Mouse (Mus musculus) forebrain, embryonic 12.5 days (tissue): ENCODE measurements around the gene Nufip2. TPM values are rescaled to one million over a fixed set of nuclear protein-coding genes. Genes with fewer than 3 reads are reported as not detected.
A peak's percentile ranks its signal among the peaks of the same experiment; 100 is the strongest.

Experiments used
- ATAC-seq: fragments of 200-750 bp; cut with Nextera tagmentation; 2 replicates; pipeline ENCODE4 v1.8.0; 2017; ENCODE audit warnings: moderate TSS enrichment; ENCODE audit not compliant: low FRiP score
- H3K27ac ChIP-seq: fragments of 300-500 bp; sonication (generic); 2 replicates; pipeline ENCODE4 v1.5.1; 2016; ENCODE audit warnings: mild to moderate bottlenecking
- H3K27me3 ChIP-seq: fragments of 300-500 bp; sonication (generic); 2 replicates; pipeline ENCODE4 v1.6.1; 2016; ENCODE audit warnings: mild to moderate bottlenecking
- H3K36me3 ChIP-seq: fragments of 300-500 bp; sonication (generic); replicated peaks from 2 replicates; pipeline ENCODE4 v1.6.1; 2016; ENCODE audit warnings: mild to moderate bottlenecking
- H3K4me1 ChIP-seq: fragments of 300-500 bp; sonication (generic); 2 replicates; pipeline ENCODE4 v1.6.1; 2016
- H3K4me2 ChIP-seq: fragments of 300-500 bp; sonication (generic); 2 replicates; pipeline ENCODE4 v1.6.1; 2016; ENCODE audit warnings: mild to moderate bottlenecking, moderate library complexity
- H3K4me3 ChIP-seq: fragments of 300-500 bp; sonication (generic); replicated peaks from 2 replicates; pipeline ENCODE4 v1.5.1; 2016; ENCODE audit warnings: mild to moderate bottlenecking
- H3K9ac ChIP-seq: fragments of 300-500 bp; sonication (generic); 2 replicates; pipeline ENCODE4 v1.6.1; 2016; ENCODE audit warnings: mild to moderate bottlenecking
- H3K9me3 ChIP-seq: fragments of 300-500 bp; sonication (generic); 2 replicates; pipeline ENCODE4 v1.6.1; 2016
- WGBS: fragments of 180-500 bp; shearing (Covaris S2); methylation state at CpG from one replicate; pipeline ENCODE4 v1.1.7; 2016; 5-methylcytosine and 5-hydroxymethylcytosine counted together
- polyA plus RNA-seq: library from polyadenylated mRNA; unstranded; fragments of >200 nt; fragmentation: Nextera tagmentation; extraction: Ambion mirVana; gene quantifications from 2 replicates; pipeline ENCODE4 v1.2.1, GENCODE M21; 2016

Nufip2 gene
- polyA plus RNA-seq, 1 experiment from 2014 or later = 5.3 TPM

GRCm38 (mm10) chr11:77762783-77763672 lies 77.1 kb downstream of the Nufip2 start, which contains the start of gene Myo18a:
Myo18a (plus strand) TSS chr11:77763246.
- H3K9ac ChIP-seq = peak within 1 kb of the TSS; percentile 99
- no peaks in the 10 kb centered on the region for H3K9me3 ChIP-seq
- WGBS = 1% methylated on average over 74 of the region's 79 CpGs
- H3K36me3 ChIP-seq = no peaks in the 10 kb centered on the region
- peak within 1 kb of the TSS; percentile 92 for H3K4me2 ChIP-seq
- H3K27ac ChIP-seq = peak within 1 kb of the TSS; percentile 97
- ATAC-seq = peak; percentile 86
- H3K4me3 ChIP-seq = peak within 1 kb of the TSS; percentile 94
- peaks cover 36% of the 10 kb centered on the region for H3K27me3 ChIP-seq
- peaks cover 45% of the 10 kb centered on the region for H3K4me1 ChIP-seq

DNA sequence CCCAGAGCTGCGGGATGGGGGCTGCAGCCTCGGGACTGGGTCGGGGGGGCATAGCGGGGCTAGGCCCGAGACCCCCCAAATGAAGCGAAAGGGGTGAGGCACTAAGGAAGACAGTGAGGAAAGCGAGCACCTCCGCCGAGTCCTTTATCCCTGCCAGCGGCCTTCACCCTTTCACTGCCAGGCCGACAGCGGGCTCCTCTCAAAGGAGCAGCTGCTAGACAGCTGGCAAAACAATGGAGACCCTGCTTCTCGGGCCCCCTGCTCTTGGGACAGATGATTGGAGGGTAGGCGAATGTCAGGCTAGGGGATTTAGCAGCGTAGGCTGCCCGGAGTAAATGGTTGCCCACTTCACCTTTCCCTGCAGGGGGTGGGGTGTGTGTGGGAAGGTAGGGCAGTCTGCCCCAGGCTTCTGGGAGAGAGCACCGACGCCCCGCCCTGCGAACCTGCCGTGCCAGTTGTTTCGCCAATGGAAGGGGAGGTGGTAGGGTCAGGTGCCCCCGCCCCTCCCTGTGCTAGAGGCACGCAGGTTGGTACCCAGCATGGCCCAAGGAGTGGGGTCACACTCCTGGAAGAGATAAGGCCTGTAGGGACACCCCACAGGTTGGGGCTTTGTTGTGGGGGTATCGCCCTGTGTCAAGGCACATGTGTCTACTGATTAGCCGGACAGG lies 77.9 kb downstream of the Nufip2 start:
- H3K9ac ChIP-seq = peak overlapping the region; percentile 99
- peaks cover 40% of the 10 kb centered on the region for H3K4me1 ChIP-seq
- peaks cover 30% of the 10 kb centered on the region for H3K27me3 ChIP-seq
- H3K4me3 ChIP-seq = peak overlapping the region; percentile 94
- no peaks in the 10 kb centered on the region for H3K36me3 ChIP-seq
- WGBS = 4% methylated on average over 26 of the region's 26 CpGs
- ATAC-seq = peak; percentile 73
- H3K4me2 ChIP-seq = peak overlapping the region; percentile 92
- H3K27ac ChIP-seq = peak overlapping the region; percentile 97
- H3K9me3 ChIP-seq = no peaks in the 10 kb centered on the region

DNA sequence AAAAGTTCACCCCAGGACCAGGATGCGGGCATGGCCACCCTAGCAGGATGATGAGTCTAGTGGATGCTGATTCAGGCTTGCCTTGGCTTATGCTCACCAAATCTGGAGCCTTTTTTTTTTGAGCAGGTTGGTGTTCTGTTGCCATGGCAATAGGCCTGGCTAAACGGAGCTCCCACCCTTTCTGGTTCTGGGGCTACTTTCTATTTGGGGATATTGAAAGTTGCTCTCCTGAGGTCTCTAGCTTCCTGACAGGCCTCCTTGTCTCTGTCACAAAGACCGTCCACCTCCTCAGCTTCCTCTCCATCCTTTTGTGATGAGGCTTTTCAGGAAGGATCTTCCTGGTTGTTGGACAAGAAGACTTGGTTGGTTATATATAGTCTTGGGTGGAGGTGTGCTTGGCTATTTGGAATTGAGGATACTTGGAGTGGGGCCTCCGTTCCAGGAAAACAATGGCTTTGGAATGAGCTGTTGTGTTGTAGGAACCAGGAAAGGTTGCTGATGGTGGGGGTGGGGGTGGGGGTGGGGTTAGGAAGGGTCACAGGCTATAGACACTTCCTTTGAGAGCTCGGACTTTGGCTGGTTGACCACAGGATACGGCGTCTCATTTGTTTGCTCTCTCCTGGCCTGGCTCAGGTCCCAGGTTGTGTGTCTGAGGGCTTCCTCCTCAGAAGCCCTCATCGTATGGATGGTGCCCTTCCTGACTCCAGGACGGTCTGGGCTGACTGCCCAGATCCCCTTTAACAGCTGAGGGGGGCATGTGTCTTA lies 78.9 kb downstream of the Nufip2 start:
- no peak for ATAC-seq
- Histone ChIP-seq H3K27ac (peak overlapping the region; percentile 97; the same call in 1 of the 2 replicates), H3K36me3 (no peaks in the 10 kb centered on the region), H3K27me3 (peaks cover 30% of the 10 kb centered on the region), H3K4me3 (peak overlapping the region; percentile 94), H3K9ac (peak overlapping the region; percentile 99; the same call in 1 of the 2 replicates), H3K4me1 (peaks cover 40% of the 10 kb centered on the region), H3K9me3 (no peaks in the 10 kb centered on the region), H3K4me2 (peak overlapping the region; percentile 92)
- WGBS = 65% methylated on average over 9 of the region's 9 CpGs

DNA sequence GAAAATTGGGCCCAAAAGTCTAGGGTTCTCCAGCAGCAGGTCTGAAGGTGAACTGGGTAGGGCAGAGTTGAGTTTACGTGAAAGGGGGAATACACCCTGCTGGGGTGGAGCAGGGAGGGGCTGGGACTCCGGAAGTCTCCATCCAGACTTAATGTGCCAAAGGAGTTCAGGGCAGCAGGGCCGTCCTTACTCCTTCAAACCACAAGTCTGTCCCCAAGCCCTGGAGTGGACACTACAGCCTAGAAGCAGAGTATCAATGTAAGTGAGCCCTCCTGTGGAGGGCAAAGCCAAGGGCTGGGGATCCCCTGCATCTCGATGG lies 79.5 kb downstream of the Nufip2 start:
- ATAC-seq = no peak
- Histone ChIP-seq H3K27ac (no peak overlapping the region), H3K36me3 (no peaks in the 10 kb centered on the region), H3K4me3 (no peak overlapping the region), H3K9ac (no peak overlapping the region), H3K4me2 (peak overlapping the region; percentile 92), H3K4me1 (peaks cover 40% of the 10 kb centered on the region), H3K9me3 (no peaks in the 10 kb centered on the region), H3K27me3 (peaks cover 30% of the 10 kb centered on the region)
- WGBS = 60% methylated on average over 4 of the region's 4 CpGs

- H3K9me3 ChIP-seq = no peaks in the 10 kb centered on the region
- H3K4me1 ChIP-seq = peaks cover 40% of the 10 kb centered on the region
- ATAC-seq = 0 out of 2 replicates have a peak, but pooled peaks have one; percentile 19
- peaks cover 30% of the 10 kb centered on the region for H3K27me3 ChIP-seq
- 2% methylated on average over 35 of the region's 35 CpGs for WGBS
- H3K36me3 ChIP-seq = no peaks in the 10 kb centered on the region
- H3K9ac ChIP-seq = peak overlapping the region; percentile 65
- peak overlapping the region; percentile 70 for H3K4me2 ChIP-seq
- peak overlapping the region; percentile 35 for H3K4me3 ChIP-seq
- peak overlapping the region; percentile 53; the same call in 1 of the 2 replicates for H3K27ac ChIP-seq
Measured at GRCm38 (mm10) chr11:77766351-77767001, 80.5 kb downstream of the Nufip2 start.

- no peaks in the 10 kb centered on the region for H3K36me3 ChIP-seq
- no peak overlapping the region for H3K4me2 ChIP-seq
- peaks cover 27% of the 10 kb centered on the region for H3K4me1 ChIP-seq
- H3K9me3 ChIP-seq = no peaks in the 10 kb centered on the region
- ATAC-seq = no peak
- peaks cover 16% of the 10 kb centered on the region; the same call in 1 of the 2 replicates for H3K27me3 ChIP-seq
- WGBS = 86% methylated on average over 4 of the region's 4 CpGs
- H3K4me3 ChIP-seq = no peak overlapping the region
- H3K9ac ChIP-seq = no peak overlapping the region
- no peak overlapping the region for H3K27ac ChIP-seq
Measured at GRCm38 (mm10) chr11:77769496-77769895, 83.5 kb downstream of the Nufip2 start.

DNA sequence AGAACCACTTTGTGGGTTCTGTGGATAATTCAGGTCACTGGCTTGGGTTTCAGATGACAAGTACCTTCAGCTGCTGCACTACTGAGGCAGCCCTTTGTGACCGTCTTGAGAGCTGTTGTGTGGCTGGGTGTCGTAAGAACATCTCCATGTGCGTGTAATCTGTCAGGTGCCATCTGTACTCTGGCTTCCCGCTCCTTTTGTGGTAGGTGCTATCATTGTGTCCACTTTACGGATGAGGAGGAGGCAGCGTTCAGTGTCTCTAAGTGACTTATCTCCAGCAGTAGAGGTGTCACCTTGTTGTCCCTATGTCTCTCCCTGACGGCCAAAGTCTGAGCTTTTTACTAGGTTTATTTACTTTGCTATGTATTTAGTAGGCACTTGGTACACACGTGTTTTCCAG lies 84.4 kb downstream of the Nufip2 start:
- Histone ChIP-seq H3K27ac (no peak overlapping the region), H3K4me1 (peaks cover 18% of the 10 kb centered on the region), H3K9me3 (no peaks in the 10 kb centered on the region), H3K27me3 (peaks cover 13% of the 10 kb centered on the region; the same call in 1 of the 2 replicates), H3K36me3 (no peaks in the 10 kb centered on the region), H3K4me3 (no peak overlapping the region), H3K4me2 (no peak overlapping the region), H3K9ac (no peak overlapping the region)
- no peak for ATAC-seq
- WGBS = 91% methylated on average over 8 of the region's 8 CpGs

DNA sequence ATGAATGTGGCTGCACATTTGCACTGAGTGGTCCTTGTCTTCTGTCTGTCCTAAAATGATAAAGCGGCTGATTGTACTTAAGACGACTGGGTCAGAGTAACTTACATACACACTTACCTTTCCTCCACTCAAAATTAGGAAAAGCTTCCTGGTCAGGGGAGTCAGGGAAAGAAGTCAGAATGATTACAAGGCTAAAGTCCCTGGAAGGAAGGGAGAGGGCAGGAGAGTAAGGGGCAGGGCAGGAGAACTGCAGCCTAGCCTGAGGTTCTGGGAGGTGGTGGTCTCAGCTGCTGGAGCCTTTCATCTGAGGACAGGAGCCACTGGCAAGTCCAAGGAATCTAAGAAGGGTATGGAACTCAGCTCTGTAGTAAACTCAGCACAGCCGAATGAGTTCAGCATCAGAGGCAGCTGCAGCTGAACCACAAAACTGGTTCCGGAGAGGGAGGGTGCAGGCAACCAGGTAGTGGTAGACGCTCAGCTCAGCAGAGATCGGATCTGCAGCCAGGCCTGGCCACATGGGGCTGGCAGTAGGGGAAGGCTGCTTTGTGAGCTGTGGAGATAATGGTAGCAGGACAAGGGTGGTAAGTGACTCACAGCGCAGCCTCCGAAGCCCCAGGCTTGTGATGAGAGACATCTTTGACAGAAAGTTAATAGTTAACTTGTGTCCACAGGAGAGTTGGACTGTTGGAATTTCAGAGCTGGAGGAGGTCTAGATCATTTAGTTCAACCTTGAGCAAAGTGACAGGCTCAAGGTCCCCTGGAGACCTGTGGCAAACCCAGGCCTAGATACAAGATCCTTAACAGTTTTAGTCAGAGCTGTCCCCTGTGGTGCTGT lies 86.1 kb downstream of the Nufip2 start:
- H3K27ac ChIP-seq = no peak overlapping the region
- H3K36me3 ChIP-seq = peaks cover 3% of the 10 kb centered on the region
- ATAC-seq = no peak
- H3K4me2 ChIP-seq = no peak overlapping the region
- H3K4me1 ChIP-seq = peaks cover 10% of the 10 kb centered on the region
- H3K9ac ChIP-seq = no peak overlapping the region
- no peak overlapping the region for H3K4me3 ChIP-seq
- no peaks in the 10 kb centered on the region for H3K27me3 ChIP-seq
- H3K9me3 ChIP-seq = no peaks in the 10 kb centered on the region
- 73% methylated on average over 8 of the region's 8 CpGs for WGBS

DNA sequence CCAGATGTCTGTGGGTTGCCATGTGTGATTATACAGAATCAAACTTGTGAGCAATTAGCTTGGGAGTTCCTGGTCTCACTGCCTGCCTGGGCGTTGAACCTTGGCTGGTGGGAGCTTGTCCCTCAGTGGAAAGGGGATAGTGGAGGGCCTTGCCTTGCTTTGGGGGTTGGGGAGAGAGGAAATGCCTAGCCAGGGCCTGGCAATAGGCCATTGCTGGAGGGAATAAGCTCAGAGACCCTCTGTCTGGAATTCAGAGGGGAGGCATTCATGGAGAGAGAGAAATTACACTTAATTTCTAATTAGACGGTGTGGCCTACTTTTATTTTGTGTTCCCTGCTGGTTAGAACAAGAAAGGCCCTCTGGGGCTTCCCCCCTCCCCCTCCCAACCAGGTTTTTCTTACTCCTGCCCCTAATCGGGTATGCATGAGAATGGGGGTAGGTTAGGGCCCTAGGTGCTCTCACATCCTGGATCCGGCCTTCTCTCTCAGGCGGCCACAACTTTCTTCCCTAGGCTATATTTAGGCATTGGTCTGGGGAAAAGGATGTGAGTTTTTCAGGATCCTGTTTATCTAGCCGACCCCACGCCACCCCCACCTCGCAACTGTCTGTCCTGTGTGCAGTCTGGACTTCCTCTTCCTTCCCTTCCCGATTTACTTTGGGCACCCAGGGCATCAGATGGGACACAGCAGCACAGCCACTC lies 89.9 kb downstream of the Nufip2 start:
- Histone ChIP-seq H3K27ac (peak overlapping the region; percentile 42; the same call in 1 of the 2 replicates), H3K27me3 (no peaks in the 10 kb centered on the region), H3K9ac (no peak overlapping the region), H3K36me3 (peaks cover 24% of the 10 kb centered on the region), H3K4me3 (no peak overlapping the region), H3K4me2 (no peak overlapping the region), H3K9me3 (no peaks in the 10 kb centered on the region), H3K4me1 (peaks cover 13% of the 10 kb centered on the region)
- ATAC-seq = no peak
- 45% methylated on average over 9 of the region's 9 CpGs for WGBS

DNA sequence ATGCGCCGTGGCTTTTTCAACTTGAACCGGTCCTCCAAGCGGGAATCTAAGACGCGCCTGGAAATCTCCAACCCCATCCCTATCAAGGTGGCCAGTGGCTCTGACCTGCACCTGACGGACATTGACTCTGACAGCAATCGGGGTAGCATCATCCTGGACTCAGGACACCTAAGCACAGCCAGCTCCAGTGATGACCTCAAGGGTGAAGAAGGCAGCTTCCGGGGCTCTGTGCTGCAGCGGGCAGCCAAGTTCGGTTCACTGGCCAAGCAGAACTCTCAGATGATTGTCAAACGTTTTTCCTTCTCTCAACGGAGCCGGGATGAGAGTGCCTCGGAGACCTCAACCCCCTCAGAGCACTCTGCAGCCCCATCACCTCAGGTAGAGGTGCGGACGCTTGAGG lies 91.5 kb downstream of the Nufip2 start:
- ATAC-seq = no peak
- Histone ChIP-seq H3K4me2 (no peak overlapping the region), H3K9ac (no peak overlapping the region), H3K4me1 (peaks cover 13% of the 10 kb centered on the region), H3K9me3 (no peaks in the 10 kb centered on the region), H3K36me3 (peaks cover 24% of the 10 kb centered on the region), H3K27me3 (no peaks in the 10 kb centered on the region), H3K4me3 (no peak overlapping the region), H3K27ac (no peak overlapping the region)
- 94% methylated on average over 17 of the region's 17 CpGs for WGBS

- WGBS = 90% methylated on average over 17 of the region's 17 CpGs
- no peak for ATAC-seq
- H3K9ac ChIP-seq = no peak overlapping the region
Measured at GRCm38 (mm10) chr11:77777937-77778336, 92.0 kb downstream of the Nufip2 start.

More at GRCm38 (mm10) chr11:77777937-77778336, 92.0 kb downstream of the Nufip2 start:
- peaks cover 24% of the 10 kb centered on the region for H3K36me3 ChIP-seq
- H3K4me2 ChIP-seq = no peak overlapping the region
- H3K27me3 ChIP-seq = no peaks in the 10 kb centered on the region
- peaks cover 13% of the 10 kb centered on the region for H3K4me1 ChIP-seq
- no peaks in the 10 kb centered on the region for H3K9me3 ChIP-seq
- no peak overlapping the region for H3K4me3 ChIP-seq
- no peak overlapping the region for H3K27ac ChIP-seq
